Mouse (Mus musculus) neural tube, embryonic 14.5 days (tissue): ENCODE results near the gene St8sia6. TPM values are rescaled to one million over a fixed set of nuclear protein-coding genes. Genes with fewer than 3 reads are reported as not detected.
"Not testable (repeated sequence)": the region's sequence is repeated elsewhere in the genome, so short reads cannot be mapped to it uniquely, and the experiment has no call there.

Experiments used
- ATAC-seq: fragments of 200-750 bp; cut with Nextera tagmentation; 2 replicates; pipeline ENCODE4 v1.8.0; 2017; ENCODE audit warnings: low read depth, mild to moderate bottlenecking, moderate TSS enrichment, moderate library complexity
- H3K27ac ChIP-seq: fragments of 300-500 bp; sonication (generic); 2 replicates; pipeline ENCODE4 v1.5.1; 2014; ENCODE audit warnings: low read depth, mild to moderate bottlenecking, control low read depth, low read length, moderate library complexity, mixed read lengths
- H3K27me3 ChIP-seq: fragments of 300-500 bp; sonication (generic); 2 replicates; pipeline ENCODE4 v1.6.1; 2014; ENCODE audit warnings: low read length; ENCODE audit not compliant: control insufficient read depth, insufficient read depth
- H3K36me3 ChIP-seq: fragments of 300-500 bp; sonication (generic); 2 replicates; pipeline ENCODE4 v1.6.1; 2014; ENCODE audit warnings: low read length, mixed read lengths; ENCODE audit not compliant: control insufficient read depth, insufficient read depth
- H3K4me1 ChIP-seq: fragments of 300-500 bp; sonication (generic); 2 replicates; pipeline ENCODE4 v1.6.1; 2014; ENCODE audit warnings: low read length; ENCODE audit not compliant: control insufficient read depth, insufficient read depth
- H3K4me2 ChIP-seq: fragments of 300-500 bp; sonication (generic); 2 replicates; pipeline ENCODE4 v1.6.1; 2014; ENCODE audit warnings: mild to moderate bottlenecking, low read depth, low read length, control low read depth
- H3K4me3 ChIP-seq: fragments of 300-500 bp; sonication (generic); 2 replicates; pipeline ENCODE4 v1.5.1; 2014; ENCODE audit warnings: low read depth, low read length, control low read depth, mixed read lengths
- H3K9ac ChIP-seq: fragments of 300-500 bp; sonication (generic); replicated peaks from 2 replicates; pipeline ENCODE4 v1.6.1; 2014; ENCODE audit warnings: low read depth, mild to moderate bottlenecking, control low read depth, low read length, mixed read lengths
- H3K9me3 ChIP-seq: fragments of 300-500 bp; sonication (generic); 2 replicates; pipeline ENCODE4 v1.6.1; 2016; ENCODE audit warnings: low read length; ENCODE audit not compliant: control insufficient read depth
- WGBS: fragments of 180-500 bp; shearing (Covaris S2); extraction: QIAGEN DNeasy Blood & Tissue Kit; methylation state at CpG from one replicate; pipeline ENCODE4 v1.1.7; 2014; 5-methylcytosine and 5-hydroxymethylcytosine counted together
- polyA plus RNA-seq: library from polyadenylated mRNA; unstranded; fragments of >200 nt; fragmentation: Nextera tagmentation; extraction: Ambion mirVana; gene quantifications from 2 replicates; pipeline ENCODE4 v1.2.1, GENCODE M21; 2014

The St8sia6 gene
- polyA plus RNA-seq, 1 experiment from 2014 or later, result 4.3 TPM

DNA sequence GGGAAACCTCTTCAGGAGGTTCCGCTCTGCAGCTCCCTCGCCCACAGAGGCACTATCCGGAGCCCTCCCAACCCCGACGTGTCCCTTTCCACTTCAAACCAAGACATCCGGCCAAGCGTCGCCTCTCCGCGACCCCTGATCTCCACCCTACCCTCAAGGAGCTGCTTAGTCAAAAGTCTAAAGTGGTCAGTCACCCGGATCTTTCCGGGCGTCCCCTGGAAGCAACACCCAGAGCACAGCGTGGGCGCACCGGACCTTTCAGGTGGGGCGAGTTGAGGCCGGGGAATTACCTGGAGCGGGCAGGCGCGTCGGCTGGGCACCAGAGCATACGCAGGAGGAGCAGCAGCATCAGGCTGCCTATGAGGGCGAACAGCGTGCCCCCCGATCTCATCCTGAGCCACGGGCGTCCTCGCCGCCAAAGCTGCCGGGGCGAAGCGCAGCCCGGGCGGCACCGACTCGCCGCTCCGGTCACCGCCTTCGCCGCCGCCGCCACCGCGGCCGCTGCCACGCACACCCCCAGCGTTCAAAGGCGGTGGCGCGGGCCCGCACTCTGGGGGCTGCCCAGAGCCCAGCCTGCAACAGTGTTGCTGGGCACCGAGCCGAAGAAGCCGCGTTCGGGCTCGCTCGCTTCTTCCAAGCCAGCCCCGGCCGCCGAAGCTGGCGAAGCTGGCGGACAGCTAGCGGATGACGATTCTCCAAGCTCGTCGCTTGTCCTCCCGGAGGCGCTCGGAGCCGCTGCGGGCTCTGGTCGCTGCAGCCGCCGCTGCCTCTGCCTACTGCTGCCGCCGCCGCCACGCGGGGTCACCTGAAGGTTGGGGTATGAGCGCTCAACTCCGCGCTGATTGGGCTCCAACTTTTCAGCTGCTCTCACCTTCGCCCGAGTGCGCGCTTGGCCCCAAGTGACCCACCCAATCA, 553 bp downstream of the St8sia6 start:
- Histone ChIP-seq H3K9ac (peak overlapping the region; percentile 76), H3K9me3 (no peaks in the 10 kb centered on the region), H3K27me3 (0 out of 2 replicates have a peak, but pooled peaks cover 7% of the 10 kb centered on the region), H3K4me2 (peak overlapping the region; percentile 95), H3K4me1 (peaks cover 6% of the 10 kb centered on the region; the same call in 1 of the 2 replicates), H3K27ac (no peak overlapping the region), H3K4me3 (peak overlapping the region; percentile 64), H3K36me3 (no peaks in the 10 kb centered on the region)
- ATAC-seq, result peak; percentile 96
- WGBS, result under 1% methylated on average over 86 of the region's 89 CpGs

DNA sequence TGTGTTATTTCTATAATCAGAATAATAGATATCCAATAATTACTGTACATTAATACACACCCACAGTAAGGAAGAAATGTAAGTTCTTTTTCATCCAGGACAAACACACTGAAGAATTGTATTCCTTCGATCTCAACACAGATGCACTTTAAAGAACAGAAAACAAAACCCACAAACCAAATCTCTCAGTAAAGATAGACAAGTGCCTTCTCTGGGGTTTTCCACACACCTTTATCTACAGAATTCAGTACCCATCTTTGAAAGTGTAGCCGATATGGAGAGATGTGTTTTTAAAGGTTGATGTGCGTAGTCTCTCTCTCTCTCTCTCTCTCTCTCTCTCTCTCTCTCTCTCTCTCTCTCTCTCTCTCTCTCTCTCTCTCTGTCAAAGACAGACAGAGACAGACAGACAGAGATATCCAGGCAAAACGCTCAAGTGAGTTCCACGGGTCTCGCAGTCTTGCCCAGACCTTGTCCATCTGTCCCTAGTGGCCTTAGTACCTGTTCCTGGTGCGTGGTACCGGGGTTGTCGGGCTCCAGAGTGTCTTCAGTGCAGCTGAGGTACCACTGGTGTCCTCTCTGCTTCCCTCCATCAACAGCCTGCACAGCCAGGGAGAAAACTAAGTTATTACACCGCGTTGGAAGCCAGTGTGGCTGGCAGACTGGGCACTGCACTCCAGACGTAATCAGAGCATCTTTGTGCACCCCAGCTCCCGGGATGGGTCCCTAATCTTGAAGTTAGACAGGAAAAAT, 1.4 kb downstream of the St8sia6 start:
- peak overlapping the region; percentile 76 for H3K9ac ChIP-seq

DNA sequence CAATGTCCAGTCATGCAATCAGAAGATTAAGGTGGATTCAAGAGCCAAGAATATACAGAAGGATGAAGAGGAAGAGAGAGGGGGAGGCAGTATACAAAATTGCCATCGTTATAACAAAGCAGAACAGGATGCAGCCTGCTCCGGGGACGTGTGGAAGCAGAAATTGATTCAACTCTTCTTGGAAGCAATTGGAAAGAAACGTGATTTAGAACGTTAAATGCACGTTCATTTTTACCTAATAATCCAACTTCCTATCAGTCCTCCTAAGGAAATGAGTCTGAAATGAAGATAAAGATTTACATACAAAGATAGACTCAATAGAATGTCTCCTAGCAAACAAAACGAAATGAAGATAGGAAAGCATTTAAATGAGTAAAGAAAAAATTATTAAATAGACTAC, 2.3 kb downstream of the St8sia6 start:
- no peak for ATAC-seq
- H3K4me2 ChIP-seq, result no peak overlapping the region
- H3K27ac ChIP-seq, result no peak overlapping the region
- H3K36me3 ChIP-seq, result no peaks in the 10 kb centered on the region
- H3K27me3 ChIP-seq, result 0 out of 2 replicates have a peak, but pooled peaks cover 7% of the 10 kb centered on the region
- WGBS, result 71% methylated on average over 7 of the region's 7 CpGs
- H3K9ac ChIP-seq, result no peak overlapping the region
- no peaks in the 10 kb centered on the region for H3K9me3 ChIP-seq
- H3K4me1 ChIP-seq, result peaks cover 6% of the 10 kb centered on the region; the same call in 1 of the 2 replicates
- H3K4me3 ChIP-seq, result no peak overlapping the region

More for the DNA sequence above, 1.4 kb downstream of the St8sia6 start:
- WGBS, result 37% methylated on average over 13 of the region's 13 CpGs
- Histone ChIP-seq H3K4me2 (peak overlapping the region; percentile 95), H3K36me3 (no peaks in the 10 kb centered on the region), H3K9me3 (no peaks in the 10 kb centered on the region), H3K4me1 (peaks cover 6% of the 10 kb centered on the region; the same call in 1 of the 2 replicates), H3K27ac (no peak overlapping the region), H3K27me3 (0 out of 2 replicates have a peak, but pooled peaks cover 7% of the 10 kb centered on the region), H3K4me3 (peak overlapping the region; percentile 64)
- peak; percentile 10 for ATAC-seq

DNA sequence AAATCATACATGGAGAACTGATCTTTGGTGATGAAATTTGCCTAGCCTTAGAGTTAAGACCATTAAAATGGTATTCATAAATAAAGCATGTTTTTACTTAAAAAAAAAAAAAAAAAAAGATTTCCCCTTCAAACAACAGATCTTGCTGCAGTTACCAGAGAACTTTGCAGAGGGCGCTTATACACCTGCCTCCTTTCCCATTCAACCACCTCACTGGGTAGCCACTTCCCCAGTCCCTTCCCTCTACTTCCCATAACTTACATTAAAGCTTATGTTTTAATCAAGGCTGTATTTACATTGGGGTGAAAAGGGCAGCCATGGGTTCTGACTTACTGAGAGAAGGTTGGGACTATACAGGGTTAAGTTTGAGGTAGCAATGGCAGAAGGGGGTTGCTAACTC, 4.5 kb downstream of the St8sia6 start:
- WGBS, result 55% methylated on average over 1 of the region's 1 CpGs
- no peak overlapping the region for H3K27ac ChIP-seq
- no peak for ATAC-seq
- H3K4me1 ChIP-seq, result peaks cover 6% of the 10 kb centered on the region; the same call in 1 of the 2 replicates
- no peak overlapping the region for H3K4me3 ChIP-seq
- H3K36me3 ChIP-seq, result no peaks in the 10 kb centered on the region
- H3K9me3 ChIP-seq, result no peaks in the 10 kb centered on the region
- no peak overlapping the region for H3K9ac ChIP-seq
- H3K4me2 ChIP-seq, result no peak overlapping the region
- H3K27me3 ChIP-seq, result 0 out of 2 replicates have a peak, but pooled peaks cover 7% of the 10 kb centered on the region

DNA sequence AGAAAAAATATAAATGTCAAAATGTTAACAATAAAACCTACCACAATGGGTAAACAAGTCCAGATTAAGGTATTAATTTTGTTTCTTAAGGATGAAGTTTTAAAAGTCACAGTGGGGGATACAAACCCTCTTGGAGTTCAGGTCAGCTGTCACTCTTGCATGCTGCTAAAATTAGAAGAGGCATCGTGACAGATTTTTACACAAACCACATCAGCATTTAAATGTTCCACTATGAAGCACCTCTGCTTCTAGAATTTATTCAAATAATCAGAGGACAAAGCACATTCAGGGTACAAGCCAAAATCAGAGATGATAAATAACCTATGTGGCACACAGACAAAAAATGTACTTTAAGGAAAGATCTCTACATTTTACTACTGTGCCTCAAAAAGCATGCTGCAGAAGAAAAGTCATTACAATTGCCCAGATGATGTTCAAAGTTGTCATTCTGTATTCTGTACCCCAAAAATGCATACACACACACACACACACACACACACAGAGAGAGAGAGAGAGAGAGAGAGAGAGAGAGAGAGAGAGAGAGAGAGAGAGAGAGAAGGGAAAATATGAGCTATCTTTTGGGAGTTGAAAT, 7.2 kb downstream of the St8sia6 start:
- Histone ChIP-seq H3K36me3 (no peaks in the 10 kb centered on the region), H3K9ac (no peak overlapping the region)
- WGBS, result 78% methylated on average over 1 of the region's 1 CpGs

DNA sequence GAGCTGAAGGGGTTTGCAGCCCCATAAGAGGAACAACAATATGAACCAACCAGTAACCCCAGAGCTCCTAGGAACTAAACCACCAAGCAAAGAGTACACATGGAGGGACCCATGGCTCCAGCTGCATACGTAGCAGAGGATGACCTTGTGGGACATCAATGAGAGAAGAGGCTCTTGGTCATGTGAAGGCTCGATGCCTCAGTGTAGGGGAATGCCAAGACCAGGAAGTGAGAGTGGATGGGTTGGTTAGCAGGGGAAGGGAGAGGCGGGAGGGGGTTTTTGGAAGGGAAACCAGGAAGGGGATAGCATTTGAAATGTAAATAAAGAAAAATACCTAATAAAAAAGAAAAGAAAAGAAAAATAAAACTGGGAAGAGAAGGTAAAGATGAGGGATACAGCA, 7.9 kb downstream of the St8sia6 start:
- 83% methylated on average over 3 of the region's 3 CpGs for WGBS
- H3K4me3 ChIP-seq, H3K9me3 ChIP-seq, ATAC-seq, H3K9ac ChIP-seq, H3K27me3 ChIP-seq, H3K4me2 ChIP-seq, H3K27ac ChIP-seq, H3K4me1 ChIP-seq, H3K36me3 ChIP-seq: not testable (repeated sequence)

More for the DNA sequence above, 7.2 kb downstream of the St8sia6 start:
- Histone ChIP-seq H3K4me1 (no peaks in the 10 kb centered on the region), H3K4me3 (no peak overlapping the region), H3K27ac (no peak overlapping the region), H3K9me3 (no peaks in the 10 kb centered on the region), H3K4me2 (no peak overlapping the region), H3K27me3 (no peaks in the 10 kb centered on the region)
- ATAC-seq, result no peak

DNA sequence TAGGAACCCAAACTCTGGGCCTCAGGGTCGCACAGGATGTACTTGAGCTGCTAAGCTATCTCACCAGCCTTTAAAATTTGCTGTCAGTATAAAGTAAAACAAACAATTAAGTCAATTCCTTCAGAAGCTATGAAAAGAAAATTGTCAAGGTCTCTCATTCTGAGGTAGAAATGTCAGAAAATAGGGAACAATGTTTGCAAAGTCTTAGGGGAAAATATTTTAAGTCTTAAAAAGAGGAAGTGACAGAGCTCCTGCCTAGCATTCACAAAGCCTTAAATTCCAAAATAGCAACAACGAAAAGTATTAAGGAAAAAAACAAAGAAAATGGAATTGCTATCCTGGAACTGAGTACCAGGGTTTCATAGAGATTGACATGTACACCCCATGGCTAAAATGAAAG, 8.6 kb downstream of the St8sia6 start:
- Histone ChIP-seq H3K27ac (no peak overlapping the region), H3K4me2 (no peak overlapping the region), H3K27me3 (no peaks in the 10 kb centered on the region), H3K36me3 (no peaks in the 10 kb centered on the region), H3K4me3 (no peak overlapping the region), H3K9ac (no peak overlapping the region), H3K9me3 (no peaks in the 10 kb centered on the region), H3K4me1 (no peaks in the 10 kb centered on the region)
- ATAC-seq, result no peak
- 88% methylated on average over 2 of the region's 2 CpGs for WGBS

DNA sequence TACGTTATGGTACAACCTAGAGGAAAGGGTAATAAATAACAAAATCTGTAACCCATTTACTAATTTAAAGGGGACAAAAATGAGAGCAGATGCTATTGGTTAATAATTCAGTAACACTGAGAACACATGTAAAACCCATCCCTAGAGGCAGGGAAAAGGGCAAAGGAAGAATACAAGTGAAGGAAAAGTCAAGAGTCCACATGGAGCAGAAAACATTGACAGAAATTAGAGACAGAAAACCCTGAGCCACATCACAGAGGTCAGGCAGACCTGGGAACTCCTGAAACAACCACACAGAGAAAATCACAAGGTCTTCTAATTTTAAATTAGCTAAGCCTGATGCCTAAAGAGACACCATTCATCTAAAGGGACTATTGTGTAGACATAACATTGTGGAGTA, 9.4 kb downstream of the St8sia6 start:
- Histone ChIP-seq H3K4me3 (no peak overlapping the region), H3K36me3 (no peaks in the 10 kb centered on the region), H3K27me3 (no peaks in the 10 kb centered on the region), H3K27ac (no peak overlapping the region), H3K9me3 (no peaks in the 10 kb centered on the region), H3K4me1 (no peaks in the 10 kb centered on the region), H3K9ac (no peak overlapping the region), H3K4me2 (no peak overlapping the region)
- 65% methylated on average over 1 of the region's 1 CpGs for WGBS
- ATAC-seq, result no peak
